Mouse (Mus musculus): ENCODE data around the gene Dcun1d1.

- TF ChIP-seq CTCF (IDR thresholded peaks at IDR 0.05; ENCODE audit: borderline replicate concordance, insufficient read depth, low read length) (no peak), POLR2A (IDR thresholded peaks at IDR 0.05; ENCODE audit: low read depth, low read length) (no peak)
These were observed 16.6 kb upstream of the Dcun1d1 start for GRCm38 (mm10) chr3:35953816-35954215.

All from embryonic fibroblast, embryonic 13.5 days (primary cell).